Mouse (Mus musculus): ENCODE measurements around the gene Gm1043.

Gene Gm1043

DNA sequence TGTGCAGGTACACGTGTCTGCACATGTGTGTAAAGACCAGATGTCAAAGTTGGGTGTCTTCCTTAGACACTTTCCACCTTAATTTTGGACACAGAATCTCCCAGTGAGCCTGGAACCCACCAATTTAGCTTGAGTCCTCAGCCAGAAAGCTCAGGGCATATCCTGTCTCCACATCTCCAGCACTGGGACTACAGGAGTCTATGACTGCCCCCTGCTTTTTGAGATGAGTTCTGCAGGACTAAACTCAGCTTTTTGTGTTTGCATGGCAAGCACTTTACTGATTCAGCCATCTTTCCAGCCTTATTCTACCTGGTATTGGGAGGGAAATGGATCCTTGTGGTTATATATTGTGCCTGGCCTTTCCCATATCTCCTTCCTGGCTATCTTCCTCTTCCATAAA, 120.2 kb downstream of the Gm1043 start:
- DNase-seq (ENCODE audit: low spot score), result no peak

DNA sequence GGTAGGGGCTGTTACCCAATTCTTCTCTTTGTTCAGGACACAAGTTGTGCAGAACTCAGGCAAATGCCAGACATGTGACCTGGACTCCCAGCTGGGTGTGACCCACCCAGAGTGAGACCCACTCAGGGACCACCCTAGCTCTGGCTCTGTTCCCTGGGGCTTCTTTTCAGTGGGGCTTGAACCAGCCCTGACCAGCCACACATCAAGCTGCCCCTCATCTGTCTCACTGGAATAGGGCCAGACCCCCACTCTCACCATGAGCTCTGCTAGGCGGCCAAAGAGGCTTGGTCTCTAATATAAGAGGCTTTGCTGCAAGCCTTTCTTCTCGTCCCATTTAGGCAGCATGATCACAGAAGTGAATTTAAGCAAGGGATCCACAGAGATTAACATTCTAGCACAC, 121.2 kb downstream of the Gm1043 start:
- DNase-seq (ENCODE audit: low spot score), result no peak

DNA sequence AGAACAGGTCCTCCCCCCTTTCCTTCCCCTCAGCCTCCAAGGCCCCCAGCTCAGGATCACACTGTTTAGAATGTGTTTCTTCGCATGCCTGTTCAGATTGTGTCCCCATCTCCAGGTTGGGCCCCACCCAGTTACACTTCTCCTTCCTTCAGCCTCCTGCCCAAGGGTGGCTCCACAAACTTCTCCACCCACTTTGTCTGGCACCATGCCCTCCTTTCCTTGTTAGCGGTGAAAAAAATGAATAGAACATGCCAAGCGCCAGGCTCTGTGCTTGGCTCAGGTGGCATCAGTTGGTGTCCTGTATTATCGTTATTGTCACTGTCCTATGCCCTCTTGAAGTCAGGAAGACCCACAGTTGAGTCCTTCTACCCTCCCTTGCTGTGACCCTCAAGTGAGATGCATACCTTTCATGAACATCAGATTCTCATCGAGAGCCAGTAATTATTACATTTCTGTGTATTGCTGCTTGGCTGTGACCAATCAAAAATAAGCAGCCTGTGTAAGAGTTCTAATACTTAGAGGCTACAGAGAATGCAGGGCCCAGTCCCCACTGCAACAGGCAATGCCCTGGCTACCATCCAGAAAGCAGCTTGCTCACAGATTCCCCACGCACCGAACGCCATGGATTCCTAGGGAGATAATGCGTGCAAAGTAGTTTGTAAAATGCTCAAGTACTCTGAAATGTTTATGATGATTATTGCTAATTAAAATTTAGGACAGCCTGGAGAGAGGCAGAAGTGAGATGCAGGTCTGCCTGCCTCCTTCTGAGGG, 128.0 kb downstream of the Gm1043 start:
- DNase-seq (ENCODE audit: low spot score), result no peak

DNA sequence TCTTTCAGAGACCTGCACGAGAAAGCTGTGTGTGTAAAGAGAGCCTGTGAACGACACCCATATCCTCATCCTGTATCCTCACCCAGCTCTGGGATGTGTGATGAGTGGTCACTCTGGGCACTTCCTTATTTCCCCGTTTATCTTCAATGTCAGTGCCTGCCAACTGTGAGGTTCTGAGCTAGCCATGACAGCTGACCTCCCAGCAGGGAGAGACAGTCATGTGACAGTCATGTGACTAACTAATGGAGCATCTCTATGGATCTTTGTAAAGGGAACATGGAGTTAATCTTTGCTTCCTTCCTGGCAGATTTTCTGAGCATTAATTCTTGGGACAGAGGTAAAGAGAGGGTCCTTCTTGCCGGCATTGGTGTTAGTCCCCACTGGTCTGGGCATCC, 128.5 kb downstream of the Gm1043 start:
- DNase-seq (ENCODE audit: low spot score), result no peak

DNA sequence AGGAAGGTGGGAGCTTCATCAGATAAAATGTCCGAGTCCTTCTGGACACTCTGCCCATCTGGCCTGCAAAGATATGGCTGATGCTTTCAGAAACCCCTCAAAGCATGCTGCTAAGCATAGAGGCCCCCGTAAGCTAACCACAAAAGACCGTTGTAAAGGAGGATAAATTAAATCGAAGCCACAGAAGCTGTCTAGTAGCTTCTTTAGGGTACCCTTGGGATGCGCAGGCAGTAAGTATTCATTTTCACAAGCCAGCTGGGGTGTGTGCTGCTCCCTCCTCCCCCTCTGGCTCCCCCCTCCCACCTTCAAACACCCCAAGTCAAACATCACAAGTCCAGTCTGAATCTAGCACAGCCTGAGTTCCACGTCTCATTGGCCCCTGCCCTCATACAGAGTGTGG, 129.4 kb downstream of the Gm1043 start:
- DNase-seq (ENCODE audit: low spot score), result no peak

DNA sequence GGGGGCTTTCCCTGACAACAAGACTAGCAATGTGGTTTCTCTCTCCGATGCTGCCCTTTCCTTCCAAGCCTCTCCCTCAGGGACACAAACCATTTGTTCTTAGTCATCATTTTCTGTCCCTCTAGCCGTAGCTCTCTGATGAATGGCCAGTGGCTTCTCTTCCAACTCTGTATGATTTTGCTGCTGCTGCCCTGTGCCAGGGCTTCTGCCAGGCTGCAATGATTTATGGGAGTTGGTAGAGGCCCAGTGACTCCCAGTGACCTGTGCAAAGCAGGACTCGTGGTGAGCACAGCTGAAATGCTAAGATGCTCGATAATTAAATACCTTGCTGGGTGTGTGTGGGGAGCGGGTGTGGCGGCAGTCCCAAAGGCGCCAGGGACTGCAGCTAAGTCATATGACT, 130.1 kb downstream of the Gm1043 start:
- no peak for DNase-seq (ENCODE audit: low spot score)

DNA sequence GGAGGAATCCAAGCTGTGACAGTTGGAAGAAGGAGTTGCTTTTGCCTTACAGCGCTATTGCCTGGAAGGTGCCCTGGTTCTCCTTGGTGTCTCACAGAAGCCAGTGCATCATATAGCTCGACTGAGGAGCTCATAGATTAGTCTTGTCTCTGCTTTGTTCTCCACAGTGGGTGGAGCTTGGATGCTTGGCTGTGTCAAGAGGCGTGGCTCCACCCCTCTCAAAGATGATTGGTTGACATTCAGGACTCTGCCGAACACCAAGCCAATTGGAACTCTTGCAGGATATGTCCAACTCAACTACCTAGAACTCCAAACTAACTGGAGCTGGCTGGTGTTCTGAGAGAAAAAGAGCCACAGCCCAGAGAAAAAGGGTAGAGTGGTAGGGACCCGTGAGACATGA, 134.4 kb downstream of the Gm1043 start:
- no peak for DNase-seq (ENCODE audit: low spot score)

DNA sequence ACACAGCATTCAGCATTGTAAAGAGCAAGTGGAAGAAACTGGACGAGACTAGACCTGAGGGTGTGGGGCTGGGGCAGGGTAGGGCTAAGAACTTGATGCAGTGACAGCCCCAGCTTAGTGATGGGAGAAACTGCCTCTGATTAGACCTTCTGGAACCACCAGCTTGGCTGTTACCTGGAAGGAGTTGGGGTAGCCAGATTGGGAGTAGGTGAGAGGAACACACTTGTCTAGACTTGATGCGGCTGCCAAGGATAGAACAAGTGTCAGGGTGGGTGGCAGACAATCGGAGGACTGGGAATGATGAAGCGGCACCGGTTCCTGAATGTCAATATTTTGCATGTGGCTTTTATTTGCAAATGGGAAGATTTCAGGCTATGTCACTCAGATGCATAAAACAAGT, 135.4 kb downstream of the Gm1043 start:
- DNase-seq (ENCODE audit: low spot score), result no peak

DNA sequence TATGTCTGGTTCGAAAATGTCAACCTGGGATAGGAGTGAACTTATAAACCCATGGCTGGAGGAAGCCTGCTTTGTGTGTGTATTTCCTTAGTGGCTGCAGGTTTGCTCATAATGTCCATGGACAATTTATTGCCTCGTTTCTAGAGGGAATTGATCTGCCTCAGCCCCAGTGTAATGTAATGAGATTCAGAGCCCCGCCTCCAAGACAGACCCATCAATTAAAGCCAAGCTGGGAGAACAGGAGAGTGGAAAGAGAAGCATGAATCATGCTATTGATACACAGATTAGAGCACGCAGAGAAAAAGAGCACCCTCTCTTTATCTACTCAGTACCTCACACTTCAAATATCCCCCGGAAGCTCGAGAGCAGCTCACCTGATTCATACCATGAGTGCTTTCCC, 136.4 kb downstream of the Gm1043 start:
- no peak for DNase-seq (ENCODE audit: low spot score)

DNA sequence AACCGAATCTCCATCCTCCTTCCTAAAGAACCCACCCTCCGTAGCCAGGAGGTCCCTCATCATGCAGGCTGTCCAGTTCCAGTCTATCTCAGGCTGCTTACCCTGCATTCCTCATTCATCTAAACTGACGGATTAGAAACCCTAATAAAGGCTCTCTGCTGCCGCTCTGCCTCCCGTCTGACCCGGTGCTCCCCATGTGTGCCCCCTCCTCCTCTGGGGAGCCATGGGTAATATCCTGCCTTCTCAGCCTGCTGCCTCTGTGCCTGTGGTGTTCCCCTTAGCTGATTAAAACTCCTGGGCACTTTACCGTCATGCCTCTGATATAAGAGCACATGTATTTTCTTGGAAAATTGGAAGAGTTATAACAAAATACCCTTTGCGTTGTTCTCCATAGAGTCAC, 137.1 kb downstream of the Gm1043 start:
- no peak for DNase-seq (ENCODE audit: low spot score)

DNA sequence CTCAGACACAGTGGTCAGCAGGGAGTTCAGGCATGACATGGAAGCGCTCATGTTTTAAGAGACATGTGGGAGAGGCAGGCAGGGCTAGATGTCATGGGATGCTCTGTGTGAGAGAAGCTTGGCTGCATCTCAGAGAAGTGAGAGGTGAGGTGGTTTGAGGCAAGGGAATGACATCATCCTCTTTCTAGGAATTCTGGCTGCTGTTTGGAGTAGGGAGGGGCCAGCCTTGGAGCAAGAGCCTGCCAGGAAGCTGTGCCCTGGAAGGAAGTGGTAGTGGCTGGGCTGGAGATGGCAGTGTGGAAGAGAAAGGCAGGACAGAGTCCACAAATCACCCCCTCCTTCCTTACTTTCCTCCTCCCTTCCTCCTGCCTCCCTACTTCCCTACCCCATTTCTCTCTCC, 140.5 kb downstream of the Gm1043 start:
- no peak for DNase-seq (ENCODE audit: low spot score)

DNA sequence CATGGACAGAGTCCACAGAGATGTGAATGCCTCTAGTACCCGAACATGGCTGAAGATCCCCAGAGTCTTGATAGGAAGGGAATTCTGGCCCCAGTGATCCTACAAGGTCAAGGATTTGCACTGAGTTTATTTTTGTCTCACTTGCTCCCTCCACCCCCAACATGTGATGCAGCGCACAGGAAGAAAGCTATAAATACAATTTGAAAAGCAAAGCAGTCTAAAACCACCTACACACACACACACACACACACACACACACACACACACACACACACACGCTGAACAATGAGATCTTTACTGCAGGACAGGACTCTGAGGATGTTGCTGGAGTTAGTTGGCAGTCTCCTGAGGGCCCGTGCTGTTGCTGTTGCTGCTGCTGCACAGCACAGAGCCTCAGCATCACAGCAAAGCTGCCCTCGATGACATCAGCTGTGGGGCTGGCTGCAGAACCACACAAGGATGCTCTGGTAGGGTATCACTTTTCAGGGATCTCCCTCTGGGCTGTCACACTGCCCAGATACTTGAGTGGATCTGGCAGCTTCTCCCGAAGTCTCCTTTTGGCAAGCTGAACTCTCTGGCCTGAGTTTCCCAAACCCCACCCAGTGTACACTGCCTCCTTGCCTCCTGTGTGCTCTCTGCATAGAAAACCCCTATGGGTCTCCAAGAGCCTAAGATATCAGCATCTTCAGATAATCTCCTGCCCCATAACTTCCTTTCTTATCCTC, 142.9 kb downstream of the Gm1043 start:
- DNase-seq (ENCODE audit: low spot score), result no peak

DNA sequence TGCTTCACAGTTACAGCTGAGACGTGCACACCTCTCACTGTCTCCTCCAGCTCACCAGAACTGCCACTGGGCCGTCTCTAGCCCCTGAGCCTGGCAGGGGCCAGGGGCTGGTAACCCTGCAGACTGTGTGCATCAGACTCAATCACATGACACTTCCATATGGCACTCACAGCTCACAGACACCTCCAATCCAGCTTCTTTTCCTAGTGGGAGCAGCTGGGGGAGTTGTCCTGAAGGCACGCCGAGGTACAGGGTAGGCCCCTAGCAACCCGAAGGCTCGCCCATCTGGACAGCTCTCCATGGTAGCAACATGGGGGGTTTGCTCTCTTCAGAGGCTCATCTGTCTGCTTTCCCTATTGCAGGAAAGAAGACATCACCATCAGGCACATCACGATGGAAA, 143.7 kb downstream of the Gm1043 start:
- DNase-seq (ENCODE audit: low spot score), result no peak

DNA sequence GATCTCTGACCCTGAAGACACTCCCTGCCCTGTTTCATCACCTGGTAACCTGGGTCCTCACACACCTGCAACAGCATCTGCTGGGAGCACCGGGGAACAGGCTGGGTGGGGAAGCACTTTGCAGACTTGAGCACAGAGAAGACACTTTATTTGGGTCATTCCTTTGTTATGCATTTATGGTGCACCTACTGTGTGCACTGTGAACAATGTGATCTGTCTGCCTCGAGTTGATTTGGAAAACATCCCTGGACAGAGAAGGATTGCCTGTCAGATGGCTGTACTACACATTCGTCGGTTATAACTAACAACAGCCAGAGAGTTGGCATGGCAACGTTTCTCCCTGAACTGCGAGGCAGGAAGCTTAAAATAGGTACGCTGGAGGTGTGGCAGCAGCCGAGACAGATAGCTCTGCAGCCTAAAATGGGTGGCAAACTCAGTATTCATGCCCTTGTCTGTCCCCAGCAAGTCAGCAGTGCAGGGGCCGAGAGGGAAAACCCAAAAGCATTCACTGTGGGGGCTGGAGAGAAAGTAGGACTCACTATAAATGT, 147.9 kb downstream of the Gm1043 start:
- DNase-seq (ENCODE audit: low spot score), result no peak

DNA sequence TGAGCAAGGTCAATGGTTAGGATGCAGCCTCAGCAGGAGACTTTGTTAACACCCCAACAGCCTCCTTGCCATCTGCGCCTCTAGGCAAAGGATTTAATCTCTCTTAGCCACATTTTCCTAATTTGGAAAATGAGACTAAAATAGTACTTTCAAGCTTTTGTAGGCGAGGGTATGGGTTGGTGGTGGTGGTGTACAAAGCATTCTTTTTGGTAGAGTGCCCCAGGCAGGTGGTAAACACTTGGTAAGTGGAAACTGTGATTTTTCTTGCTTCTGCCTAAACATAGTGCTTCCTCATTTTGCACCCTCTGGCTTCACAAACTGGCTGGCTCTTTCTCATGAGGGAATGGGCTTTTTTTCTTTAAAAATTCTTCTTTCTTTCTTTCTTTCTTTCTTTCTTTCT, 153.5 kb downstream of the Gm1043 start:
- no peak for DNase-seq (ENCODE audit: low spot score)

DNA sequence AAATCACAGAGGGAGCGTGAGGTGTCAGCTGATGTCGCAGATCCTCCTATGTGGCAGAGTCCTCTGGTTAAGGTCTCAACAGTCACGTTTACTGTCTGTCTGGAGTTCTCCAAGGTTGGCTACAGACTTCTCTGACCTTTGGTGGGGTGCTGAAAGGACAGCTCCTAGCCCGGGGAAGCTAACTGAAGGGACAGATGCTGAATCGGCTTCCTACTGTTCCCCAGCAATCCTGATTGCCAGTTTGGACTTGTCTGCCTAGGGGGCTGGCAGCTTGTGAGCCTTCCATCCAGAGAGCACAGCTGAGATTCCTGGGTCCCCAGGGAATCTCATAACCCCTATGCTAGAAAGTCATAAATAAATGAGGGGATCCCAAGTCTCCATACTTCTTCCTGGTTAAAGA, 155.4 kb downstream of the Gm1043 start:
- no peak for DNase-seq (ENCODE audit: low spot score)

DNA sequence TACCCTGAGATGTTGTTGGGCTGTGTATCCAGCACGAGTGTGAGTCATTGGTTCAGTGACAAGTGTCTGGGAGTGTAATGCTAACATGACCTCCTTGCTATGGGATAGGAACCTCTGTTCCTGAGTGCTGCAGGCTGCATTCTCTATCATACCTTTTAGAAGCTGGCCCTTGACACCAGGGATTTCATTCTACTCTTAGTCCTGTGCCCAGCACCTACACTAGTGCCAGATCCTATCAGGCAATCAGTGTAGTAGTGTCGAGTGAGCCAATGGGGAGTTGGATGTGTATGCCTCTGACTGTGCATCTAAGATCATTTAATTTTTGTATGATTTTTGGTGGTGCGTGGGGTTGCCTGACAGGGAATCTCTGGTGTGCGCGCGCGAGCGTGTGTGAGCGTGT, 156.1 kb downstream of the Gm1043 start:
- DNase-seq (ENCODE audit: low spot score), result no peak

DNA sequence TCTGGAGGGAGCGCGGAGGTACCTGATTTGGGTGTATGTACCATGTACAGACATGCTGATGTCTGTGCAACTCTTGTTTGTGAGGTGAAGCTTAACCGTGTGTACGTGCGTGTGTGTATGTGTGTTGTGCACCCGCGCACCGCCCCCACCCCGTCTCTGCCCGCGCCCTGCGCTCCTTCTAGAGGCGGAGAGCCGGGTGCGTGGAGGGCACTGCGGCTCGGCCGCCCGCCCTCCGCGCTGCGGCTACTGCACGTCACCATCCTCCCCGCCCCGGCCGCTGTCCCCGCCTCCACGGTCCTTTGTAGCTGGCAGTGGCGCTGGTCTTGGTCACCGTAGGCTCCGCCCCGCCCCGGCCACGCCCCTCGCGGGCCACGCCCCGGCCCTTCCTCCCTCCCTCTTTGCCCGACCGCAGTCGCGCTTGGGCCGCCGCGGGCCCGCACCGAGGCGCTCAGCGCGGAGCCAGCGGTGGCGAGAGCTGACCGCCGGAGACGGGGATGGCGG, 156.5 kb downstream of the Gm1043 start, which contains the start of gene Crmp1:
Gene Crmp1 (plus strand): TSS at position 290 of the 501 bp plus-strand sequence.
- no peak for DNase-seq (ENCODE audit: low spot score)

DNA sequence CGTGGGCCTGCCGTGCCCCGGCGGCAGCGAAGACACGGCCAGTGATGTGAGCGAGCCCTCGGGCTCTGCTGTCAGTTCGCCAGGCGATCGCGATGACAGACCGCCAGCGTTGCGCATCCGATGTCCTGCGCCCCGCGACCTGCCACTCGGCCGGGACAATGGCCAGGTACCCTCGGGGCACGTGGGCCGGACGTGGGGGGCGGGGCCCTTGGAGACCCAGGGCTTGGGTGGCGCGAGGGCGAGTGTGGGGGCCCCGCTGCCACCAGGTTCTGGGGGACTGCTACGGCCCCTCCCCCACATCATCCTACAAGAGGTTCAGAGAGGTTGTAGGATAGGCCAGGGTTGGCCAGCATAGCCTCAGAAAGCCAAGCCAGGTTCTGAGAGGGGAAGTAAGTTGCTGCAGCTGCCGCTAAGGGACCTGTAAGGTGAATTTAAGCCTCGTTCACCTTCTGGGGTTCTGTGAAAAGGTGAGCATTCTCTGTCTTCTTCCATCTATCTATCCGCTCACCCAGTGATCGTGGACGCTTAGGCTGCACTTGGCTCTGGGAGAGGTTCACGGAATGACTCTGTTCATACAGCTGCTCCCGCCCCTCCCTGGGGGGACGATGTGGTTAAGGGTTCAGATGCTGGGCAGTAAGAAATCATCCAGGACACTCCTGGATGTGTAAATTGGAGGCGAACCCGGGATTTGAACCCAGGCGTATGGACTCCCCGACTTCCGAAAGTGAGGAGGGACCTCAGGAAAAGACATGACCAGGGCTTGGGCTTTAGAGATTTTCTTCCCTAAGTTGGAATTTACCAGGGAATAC, 157.4 kb downstream of the Gm1043 start:
- DNase-seq (ENCODE audit: low spot score), result no peak

DNA sequence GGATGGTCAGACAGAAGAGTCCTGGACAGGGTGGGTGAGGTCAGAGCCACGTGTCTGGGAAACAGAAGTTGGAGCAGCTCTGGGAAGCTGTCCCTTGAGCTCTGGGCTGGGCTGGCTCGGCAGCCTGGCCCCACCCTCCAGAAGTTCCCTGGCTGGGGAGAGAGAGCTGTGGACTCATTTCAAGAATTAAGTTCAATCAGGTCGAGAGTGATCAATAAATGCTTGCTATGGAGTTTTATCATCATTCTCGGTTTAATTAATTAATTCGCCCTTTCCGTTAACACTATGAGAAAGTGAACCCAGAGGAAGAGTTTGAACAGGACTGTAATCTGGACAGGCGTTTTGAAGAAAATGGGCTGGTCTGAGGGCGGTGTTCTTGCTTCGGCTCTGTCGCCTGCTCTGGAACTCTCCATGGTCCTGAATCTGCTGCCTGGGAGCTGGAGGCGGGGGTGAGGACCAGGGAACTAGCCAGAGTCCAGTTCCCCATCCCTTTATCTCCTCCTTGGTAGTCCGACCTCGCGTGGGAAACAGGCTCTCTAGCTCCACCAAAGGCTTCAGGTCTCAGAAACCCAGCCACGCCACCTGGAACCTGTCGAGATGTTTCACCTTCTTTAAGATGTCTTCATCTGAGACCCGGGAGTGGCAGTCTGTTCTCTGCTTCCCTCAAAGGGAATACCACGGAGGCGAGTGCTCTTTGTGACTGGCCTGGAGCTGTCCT, 158.2 kb downstream of the Gm1043 start:
- DNase-seq (ENCODE audit: low spot score), result no peak

DNA sequence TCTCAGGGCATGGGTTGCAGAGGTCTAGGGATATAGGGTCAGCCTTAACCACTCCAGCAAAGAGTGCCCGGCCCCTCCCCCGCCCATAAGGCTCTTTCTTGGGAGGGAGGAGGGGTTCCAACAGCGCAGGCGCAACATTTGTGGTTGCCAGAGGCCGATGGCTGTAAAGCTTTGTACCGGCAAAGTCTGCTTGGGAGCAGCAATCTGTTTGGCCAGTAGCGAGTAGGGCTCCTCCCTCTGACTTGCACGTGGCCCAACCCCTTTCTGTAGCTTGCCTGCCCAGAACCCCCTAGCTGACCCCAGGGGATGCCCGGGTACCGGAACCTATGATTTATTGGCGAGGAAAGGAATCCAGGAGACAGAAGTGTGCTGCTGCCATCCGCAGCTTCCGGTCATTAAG, 159.0 kb downstream of the Gm1043 start:
- DNase-seq (ENCODE audit: low spot score), result no peak
